In genomic region chr13:80940860-80941630, GRCm38 (mm10) we compare ENCODE assay signal across 9 mouse cellular contexts. TPM values are rescaled to one million over a fixed set of nuclear protein-coding genes. Genes with fewer than 3 reads are reported as not detected.
DNase-seq lines count a peak whose midpoint lies in the region; ATAC-seq and TF ChIP-seq lines count a peak whose summit lies in the region.
"Had no signal": no experiment of that assay in that cellular context is flagged by ENCODE, and none has a peak within 500 bp of the region (broad histone marks: within the 10 kb centered on the region; RNA-seq: fewer than 3 reads in every experiment).

No protein-coding gene starts in this region.

- no peaks in the 10 kb centered on the region for H3K4me1 ChIP-seq in embryonic facial prominence, embryonic 11.5 days (ENCODE audit: control insufficient read depth, insufficient read depth, low read length)
- peaks cover 7% of the 10 kb centered on the region for H3K4me1 ChIP-seq in embryonic facial prominence, embryonic 10.5 days
- H3K4me1 ChIP-seq in brown adipose tissue, adult 24 weeks (ENCODE audit: control insufficient read depth, insufficient read depth, insufficient read length, low read length): peaks cover 10% of the 10 kb centered on the region
- H3K4me1 ChIP-seq in liver, postnatal 0 days (ENCODE audit: insufficient read depth): peaks cover 15% of the 10 kb centered on the region
- H3K4me1 ChIP-seq in stomach, embryonic 14.5 days (ENCODE audit: control insufficient read depth, insufficient read depth, low read length): peaks cover 7% of the 10 kb centered on the region; the same call in 1 of the 2 replicates
- no peaks in the 10 kb centered on the region for H3K4me1 ChIP-seq in forebrain, embryonic 16.5 days (replicated peaks; ENCODE audit: control insufficient read depth, insufficient read depth, low read length)

- no peak overlapping the region for H3K4me2 ChIP-seq in embryonic facial prominence, embryonic 11.5 days (ENCODE audit: low read depth, low read length)
- H3K4me2 ChIP-seq in liver, postnatal 0 days (ENCODE audit: low read depth, low read length): no peak overlapping the region; the same call in 1 of the 2 replicates
- H3K4me2 ChIP-seq in stomach, embryonic 14.5 days (replicated peaks; ENCODE audit: low read depth, low read length): no peak overlapping the region
- H3K4me2 ChIP-seq in forebrain, embryonic 16.5 days (ENCODE audit: low read length): no peak overlapping the region
- H3K4me2 ChIP-seq: heart, embryonic 15.5 days had no signal

- TF ChIP-seq CTCF in liver, postnatal 0 days (IDR thresholded peaks at IDR 0.05; ENCODE audit: low read depth): peak; percentile 53

- no peak overlapping the region for H3K27ac ChIP-seq in embryonic facial prominence, embryonic 11.5 days (replicated peaks; ENCODE audit: low read depth, low read length)
- no peak overlapping the region for H3K27ac ChIP-seq in embryonic facial prominence, embryonic 10.5 days (replicated peaks)
- peak overlapping the region; percentile 87 for H3K27ac ChIP-seq in brown adipose tissue, adult 24 weeks (replicated peaks; ENCODE audit: low read depth, low read length)
- peak overlapping the region; percentile 35 for H3K27ac ChIP-seq in liver, postnatal 0 days (ENCODE audit: low read depth)
- H3K27ac ChIP-seq in stomach, embryonic 14.5 days (ENCODE audit: low read length): peak overlapping the region; percentile 63; the same call in 1 of the 2 replicates
- H3K27ac ChIP-seq in forebrain, embryonic 16.5 days (ENCODE audit: low read length): no peak overlapping the region
- H3K27ac ChIP-seq: heart, embryonic 15.5 days had no signal

- no peak for ATAC-seq in embryonic facial prominence, embryonic 11.5 days (replicated peaks; ENCODE audit: insufficient number of reproducible peaks, low FRiP score, low TSS enrichment, low read depth)
- peak; percentile 89 to 93 for ATAC-seq in hematopoietic stem cell, adult 5-6 weeks (replicated peaks in 1 of 2; ENCODE audit: insufficient read depth in 1 of 2, low FRiP score in 2 of 2, low TSS enrichment in 1 of 2, low read depth in 1 of 2, poor library complexity in 2 of 2, severe bottlenecking in 2 of 2)
- ATAC-seq in liver, postnatal 0 days: peak; percentile 79
- ATAC-seq in stomach, embryonic 14.5 days (ENCODE audit: insufficient number of reproducible peaks, insufficient read depth, low FRiP score, low read depth): no peak
- ATAC-seq in forebrain, embryonic 16.5 days: no peak

- peak; percentile 29; the same call in 1 of the 2 replicates for TF ChIP-seq EP300 in liver, postnatal 0 days (IDR thresholded peaks at IDR 0.05; ENCODE audit: low read depth)

- no peak overlapping the region for H3K4me3 ChIP-seq in embryonic facial prominence, embryonic 11.5 days (ENCODE audit: low read depth, low read length)
- H3K4me3 ChIP-seq in embryonic facial prominence, embryonic 10.5 days: no peak overlapping the region
- H3K4me3 ChIP-seq in brown adipose tissue, adult 24 weeks (ENCODE audit: insufficient read depth, low read depth, low read length): no peak overlapping the region
- no peak overlapping the region for H3K4me3 ChIP-seq in liver, postnatal 0 days (ENCODE audit: low read depth, low read length)
- no peak overlapping the region for H3K4me3 ChIP-seq in stomach, embryonic 14.5 days (ENCODE audit: low read depth, low read length)
- H3K4me3 ChIP-seq in forebrain, embryonic 16.5 days (replicated peaks; ENCODE audit: low read length): no peak overlapping the region
- H3K4me3 ChIP-seq: heart, embryonic 15.5 days had no signal

- H3K9ac ChIP-seq in embryonic facial prominence, embryonic 11.5 days (replicated peaks; ENCODE audit: low read length): no peak overlapping the region
- H3K9ac ChIP-seq in liver, postnatal 0 days (replicated peaks): no peak overlapping the region
- no peak overlapping the region for H3K9ac ChIP-seq in stomach, embryonic 14.5 days (replicated peaks; ENCODE audit: low read depth, low read length)
- no peak overlapping the region for H3K9ac ChIP-seq in forebrain, embryonic 16.5 days (replicated peaks; ENCODE audit: low read depth, low read length)
- H3K9ac ChIP-seq: heart, embryonic 15.5 days had no signal

- 62% methylated on average over 10 of the region's 10 CpGs for WGBS in embryonic facial prominence, embryonic 11.5 days
- WGBS in embryonic facial prominence, embryonic 10.5 days: 65% methylated on average over 10 of the region's 10 CpGs
- WGBS in liver, postnatal 0 days (ENCODE audit: insufficient replicate concordance): 43% methylated on average over 10 of the region's 10 CpGs
- WGBS in stomach, embryonic 14.5 days: 61% methylated on average over 10 of the region's 10 CpGs
- WGBS in forebrain, embryonic 16.5 days: 77% methylated on average over 10 of the region's 10 CpGs

- no peaks in the 10 kb centered on the region for H3K9me3 ChIP-seq in embryonic facial prominence, embryonic 11.5 days (replicated peaks; ENCODE audit: control insufficient read depth, low read length)
- H3K9me3 ChIP-seq in embryonic facial prominence, embryonic 10.5 days: no peaks in the 10 kb centered on the region
- no peaks in the 10 kb centered on the region for H3K9me3 ChIP-seq in liver, postnatal 0 days (ENCODE audit: low read length)
- H3K9me3 ChIP-seq in stomach, embryonic 14.5 days (ENCODE audit: control insufficient read depth, low read depth, low read length): no peaks in the 10 kb centered on the region
- H3K9me3 ChIP-seq in forebrain, embryonic 16.5 days (ENCODE audit: control insufficient read depth, low read length): no peaks in the 10 kb centered on the region
- H3K9me3 ChIP-seq: heart, embryonic 15.5 days had no signal

- peak; percentile 38 for DNase-seq in embryonic facial prominence, embryonic 11.5 days (ENCODE audit: low spot score)
- DNase-seq in embryonic facial prominence, embryonic 10.5 days (ENCODE audit: low spot score): no peak
- DNase-seq in 416B (ENCODE audit: low read depth): peak; percentile 90
- peak; percentile 45 for DNase-seq in liver, postnatal 0 days

- H3K27me3 ChIP-seq in embryonic facial prominence, embryonic 11.5 days (ENCODE audit: control insufficient read depth, insufficient read depth, low read length): no peaks in the 10 kb centered on the region
- no peaks in the 10 kb centered on the region for H3K27me3 ChIP-seq in embryonic facial prominence, embryonic 10.5 days (replicated peaks; ENCODE audit: low read depth, poor library complexity, severe bottlenecking)
- no peaks in the 10 kb centered on the region for H3K27me3 ChIP-seq in liver, postnatal 0 days (ENCODE audit: insufficient read depth, low read length)
- no peaks in the 10 kb centered on the region for H3K27me3 ChIP-seq in stomach, embryonic 14.5 days (ENCODE audit: control insufficient read depth, insufficient read depth, low read length)
- no peaks in the 10 kb centered on the region for H3K27me3 ChIP-seq in forebrain, embryonic 16.5 days (replicated peaks; ENCODE audit: control insufficient read depth, insufficient read depth, low read length)
- H3K27me3 ChIP-seq: heart, embryonic 15.5 days had no signal

- H3K36me3 ChIP-seq in embryonic facial prominence, embryonic 11.5 days (replicated peaks; ENCODE audit: control insufficient read depth, insufficient read depth, low read depth, low read length): no peaks in the 10 kb centered on the region
- no peaks in the 10 kb centered on the region for H3K36me3 ChIP-seq in embryonic facial prominence, embryonic 10.5 days (replicated peaks)
- H3K36me3 ChIP-seq in liver, postnatal 0 days (replicated peaks; ENCODE audit: insufficient read depth, low read length): no peaks in the 10 kb centered on the region
- no peaks in the 10 kb centered on the region for H3K36me3 ChIP-seq in stomach, embryonic 14.5 days (ENCODE audit: control insufficient read depth, insufficient read depth, low read length)
- H3K36me3 ChIP-seq in forebrain, embryonic 16.5 days (ENCODE audit: control insufficient read depth, insufficient read depth): no peaks in the 10 kb centered on the region
- H3K36me3 ChIP-seq: heart, embryonic 15.5 days had no signal

RNA-seq across cellular contexts. Expression of gene Arrdc3, which starts 57.9 kb away (rescaled TPM):
- 84.2 and 90.6 TPM in 2 replicates for polyA plus RNA-seq in embryonic facial prominence, embryonic 11.5 days (2014; fragmentation: Nextera tagmentation; extraction: Ambion mirVana)
- polyA plus RNA-seq in embryonic facial prominence, embryonic 10.5 days (2016; fragmentation: Nextera tagmentation; extraction: Ambion mirVana): 52.2 and 56.2 TPM in 2 replicates
- polyA plus RNA-seq in brown adipose tissue, adult 24 weeks (2012; ENCODE audit: insufficient read depth, insufficient read length, missing spikeins): 15.0 and 22.6 TPM in 2 replicates
- 54.8 and 81.4 TPM in 2 replicates for total RNA-seq in hematopoietic stem cell, adult 5-6 weeks (2017)
- polyA plus RNA-seq in liver, postnatal 0 days (2015; fragmentation: Nextera tagmentation; extraction: Ambion mirVana): 26.4 and 26.9 TPM in 2 replicates
- 56.5 and 61.6 TPM in 2 replicates for polyA plus RNA-seq in stomach, embryonic 14.5 days (2014; fragmentation: Nextera tagmentation; extraction: Ambion mirVana)
- polyA plus RNA-seq in forebrain, embryonic 16.5 days (2015; fragmentation: Nextera tagmentation; extraction: Ambion mirVana): 69.8 and 81.0 TPM in 2 replicates

Comparison
In these comparisons a context has a peak if more than half of its experiments do, and no peak if none do; other contexts are left out.
1. ATAC-seq: peak in hematopoietic stem cell, adult 5-6 weeks (2 of 2) and liver, postnatal 0 days (single experiment); none in embryonic facial prominence, embryonic 11.5 days (single experiment), stomach, embryonic 14.5 days (single experiment) and forebrain, embryonic 16.5 days (single experiment).
2. H3K27ac ChIP-seq: peak in brown adipose tissue, adult 24 weeks (single experiment), liver, postnatal 0 days (single experiment) and stomach, embryonic 14.5 days (single experiment); none in embryonic facial prominence, embryonic 11.5 days (single experiment), embryonic facial prominence, embryonic 10.5 days (single experiment) and forebrain, embryonic 16.5 days (single experiment).